Mouse (Mus musculus): Measurements from ENCODE around the gene Ccne1. TPM values are rescaled to one million over a fixed set of nuclear protein-coding genes. Genes with fewer than 3 reads are reported as not detected.
A peak's percentile ranks its signal among the peaks of the same experiment; 100 is the strongest.

The Ccne1 gene
- total and polyA plus RNA-seq, 3 experiments = 43.7 to 109 (median 70.0) TPM

- Histone ChIP-seq H3K79me2 (replicated peaks; ENCODE audit: control insufficient read depth, extremely low read depth, insufficient read depth, poor library complexity, severe bottlenecking) (no peaks in the 10 kb centered on the region), H3K27me3 (replicated peaks) (peaks cover 2% of the 10 kb centered on the region), H3K9me3 (replicated peaks; ENCODE audit: low read length) (no peaks in the 10 kb centered on the region), H3K9ac (ENCODE audit: insufficient read depth, low read depth) (no peak overlapping the region), H3K4me3 (replicated peaks in 1 of 3; ENCODE audit: low read depth in 2 of 3, low read length in 2 of 3, poor library complexity in 1 of 3) (no peak overlapping the region), H3K36me3 (replicated peaks in 1 of 2; ENCODE audit: control insufficient read depth in 1 of 2, insufficient read depth in 1 of 2, low read length in 1 of 2) (no peaks in the 10 kb centered on the region), H3K4me2 (ENCODE audit: insufficient read depth, low read depth, poor library complexity, severe bottlenecking) (no peak overlapping the region; the same call in 1 of the 2 replicates), H3K4me1 (ENCODE audit: control insufficient read depth in 1 of 2, insufficient read depth in 2 of 2) (peaks cover 0 to 18% of the 10 kb centered on the region in 2 experiments; a peak in 3 of 4 replicates), H3K27ac (ENCODE audit: insufficient read depth, low read depth) (no peak overlapping the region)
- dilution Hi-C loops (cut with MboI; ENCODE audit: extremely low pct_ligation_motif_present, extremely low pct_unique_long_range_greater_than_20kb, low sequenced_read_pairs) (no loop called here), in situ Hi-C loops (cut with MboI; ENCODE audit: low pct_ligation_motif_present, low pct_unique_long_range_greater_than_20kb, low sequenced_read_pairs) (loop anchor here (5.0 kb wide), 1 partner anchor 69 kb away; no protein-coding TSS in a partner anchor)
- TF ChIP-seq PAX5 (IDR thresholded peaks at IDR 0.05; ENCODE audit: low read length) = no peak
- TF ChIP-seq SMC3 (IDR thresholded peaks at IDR 0.05; ENCODE audit: low read depth, low read length) = peak; percentile 89
- TF ChIP-seq MAX (IDR thresholded peaks at IDR 0.05; ENCODE audit: low read length) = peak; percentile 78
- TF ChIP-seq ZC3H11A (IDR thresholded peaks at IDR 0.05; ENCODE audit: low read depth, low read length) = no peak
- no peak for TF ChIP-seq ZKSCAN1 (IDR thresholded peaks at IDR 0.05; ENCODE audit: borderline replicate concordance, low read depth, low read length)
- TF ChIP-seq TCF12 (IDR thresholded peaks at IDR 0.05; ENCODE audit: low read depth, low read length) = no peak
- TF ChIP-seq MAZ (IDR thresholded peaks at IDR 0.05; ENCODE audit: low read depth, low read length) = no peak
- no peak for TF ChIP-seq USF2 (conservative IDR thresholded peaks at IDR 0.05; ENCODE audit: low read depth, low read length)
- peak; percentile 72 to 78; a peak in 3 of 4 replicates for TF ChIP-seq CTCF (conservative IDR thresholded peaks at IDR 0.05 in 1 of 2, IDR thresholded peaks at IDR 0.05 in 1 of 2; ENCODE audit: low read depth in 2 of 2, low read length in 2 of 2)
- no peak for TF ChIP-seq SIN3A (IDR thresholded peaks at IDR 0.05; ENCODE audit: low read length)
- TF ChIP-seq MYC (IDR thresholded peaks at IDR 0.05; ENCODE audit: low read depth, low read length) = peak; percentile 74
- TF ChIP-seq NRF1 (IDR thresholded peaks at IDR 0.05; ENCODE audit: low read depth, low read length) = no peak
- TF ChIP-seq CHD1 (IDR thresholded peaks at IDR 0.05; ENCODE audit: low read depth, low read length) = no peak
- no peak for TF ChIP-seq ZNF384 (IDR thresholded peaks at IDR 0.05; ENCODE audit: low read depth, low read length)
- TF ChIP-seq RAD21 (IDR thresholded peaks at IDR 0.05; ENCODE audit: low read depth, low read length) = peak; percentile 63
- peak; percentile 52 for DNase-seq (ENCODE audit: extremely low read depth)
Measured at GRCm38 (mm10) chr7:38131186-38131585, 23.9 kb upstream of the Ccne1 start.

GRCm38 (mm10) chr7:38129986-38130729 is 22.8 kb upstream of the Ccne1 start:
- Histone ChIP-seq H3K79me2 (replicated peaks; ENCODE audit: control insufficient read depth, extremely low read depth, insufficient read depth, poor library complexity, severe bottlenecking) (no peaks in the 10 kb centered on the region), H3K9me3 (replicated peaks; ENCODE audit: low read length) (no peaks in the 10 kb centered on the region), H3K27me3 (replicated peaks) (peaks cover 2% of the 10 kb centered on the region), H3K4me2 (ENCODE audit: insufficient read depth, low read depth, poor library complexity, severe bottlenecking) (no peak overlapping the region), H3K36me3 (replicated peaks in 1 of 2; ENCODE audit: control insufficient read depth in 1 of 2, insufficient read depth in 1 of 2, low read length in 1 of 2) (no peaks in the 10 kb centered on the region), H3K9ac (ENCODE audit: insufficient read depth, low read depth) (no peak overlapping the region), H3K4me3 (replicated peaks in 1 of 3; ENCODE audit: low read depth in 2 of 3, low read length in 2 of 3, poor library complexity in 1 of 3) (no peak overlapping the region), H3K4me1 (ENCODE audit: control insufficient read depth in 1 of 2, insufficient read depth in 2 of 2) (peaks cover 0 to 8% of the 10 kb centered on the region in 2 experiments; a peak in 3 of 4 replicates), H3K27ac (ENCODE audit: insufficient read depth, low read depth) (no peak overlapping the region)
- DNase-seq (ENCODE audit: extremely low read depth) = no peak
- dilution Hi-C loops (cut with MboI; ENCODE audit: extremely low pct_ligation_motif_present, extremely low pct_unique_long_range_greater_than_20kb, low sequenced_read_pairs) (no loop called here), in situ Hi-C loops (cut with MboI; ENCODE audit: low pct_ligation_motif_present, low pct_unique_long_range_greater_than_20kb, low sequenced_read_pairs) (loop anchor here (5.0 kb wide), 1 partner anchor 68 kb away; no protein-coding TSS in a partner anchor)
- TF ChIP-seq IRF4 (IDR thresholded peaks at IDR 0.05; ENCODE audit: low read depth, low read length) = no peak
- TF ChIP-seq KAT2A (IDR thresholded peaks at IDR 0.05; ENCODE audit: insufficient replicate concordance, low read length) = no peak
- no peak for TF ChIP-seq ELF1 (IDR thresholded peaks at IDR 0.05; ENCODE audit: low read depth, low read length)
- TF ChIP-seq UBTF (IDR thresholded peaks at IDR 0.05; ENCODE audit: low read depth, low read length) = no peak
- TF ChIP-seq ZMIZ1 (IDR thresholded peaks at IDR 0.05; ENCODE audit: low read depth, low read length) = no peak
- TF ChIP-seq TCF12 (IDR thresholded peaks at IDR 0.05; ENCODE audit: low read depth, low read length) = no peak
- TF ChIP-seq ZNF384 (IDR thresholded peaks at IDR 0.05; ENCODE audit: low read depth, low read length) = no peak
- TF ChIP-seq MXI1 (IDR thresholded peaks at IDR 0.05; ENCODE audit: low read depth, low read length) = no peak
- TF ChIP-seq SIN3A (IDR thresholded peaks at IDR 0.05; ENCODE audit: low read length) = no peak
- TF ChIP-seq CHD1 (IDR thresholded peaks at IDR 0.05; ENCODE audit: low read depth, low read length) = no peak
- TF ChIP-seq POLR2A (IDR thresholded peaks at IDR 0.05; ENCODE audit: low read depth, low read length) = no peak
- TF ChIP-seq MAX (IDR thresholded peaks at IDR 0.05; ENCODE audit: low read length) = no peak
- TF ChIP-seq NRF1 (IDR thresholded peaks at IDR 0.05; ENCODE audit: low read depth, low read length) = no peak
- TF ChIP-seq ZKSCAN1 (IDR thresholded peaks at IDR 0.05; ENCODE audit: borderline replicate concordance, low read depth, low read length) = no peak
- no peak for TF ChIP-seq RAD21 (IDR thresholded peaks at IDR 0.05; ENCODE audit: low read depth, low read length)
- TF ChIP-seq BHLHE40 (IDR thresholded peaks at IDR 0.05; ENCODE audit: low read depth, low read length) = no peak
- TF ChIP-seq CHD2 (IDR thresholded peaks at IDR 0.05; ENCODE audit: low read length) = no peak
- TF ChIP-seq SMC3 (IDR thresholded peaks at IDR 0.05; ENCODE audit: low read depth, low read length) = no peak
